26 mouse cellular contexts compared by ENCODE assay signal in the genomic region with DNA sequence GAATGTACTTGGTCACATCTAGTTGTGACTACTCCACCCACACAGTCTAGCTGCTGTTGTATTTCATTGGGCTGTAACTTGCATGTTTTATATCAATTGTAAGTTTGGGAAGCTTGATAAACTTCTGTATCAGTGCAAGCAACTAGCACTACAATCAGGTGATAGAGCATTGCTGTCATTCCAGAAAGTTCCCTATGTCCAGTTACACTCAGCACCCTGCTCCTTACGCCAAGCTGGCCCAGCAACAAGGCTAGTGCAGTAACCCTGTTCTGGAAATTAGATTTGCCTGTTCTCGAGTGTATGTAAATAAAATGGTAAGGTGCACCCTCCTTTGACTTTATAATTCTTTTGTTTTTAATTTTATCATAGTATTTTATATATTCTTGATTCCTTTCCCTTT. TPM values are rescaled to one million over a fixed set of nuclear protein-coding genes. Genes with fewer than 3 reads are reported as not detected.
DNase-seq lines count a peak whose midpoint lies in the region; ATAC-seq and TF ChIP-seq lines count a peak whose summit lies in the region.
"Had no signal": no experiment of that assay in that cellular context is flagged by ENCODE, and none has a peak within 500 bp of the region (broad histone marks: within the 10 kb centered on the region; RNA-seq: fewer than 3 reads in every experiment).

No protein-coding gene starts in this region.

- no peak for TF ChIP-seq CTCF in heart, postnatal 0 days (IDR thresholded peaks at IDR 0.05; ENCODE audit: low read depth)

- WGBS in heart, embryonic 11.5 days (ENCODE audit: insufficient replicate concordance), result 48% methylated on average over 2 of the region's 2 CpGs
- 29% methylated on average over 2 of the region's 2 CpGs for WGBS in heart, postnatal 0 days
- 82% methylated on average over 2 of the region's 2 CpGs for WGBS in liver, embryonic 11.5 days
- WGBS in liver, embryonic 12.5 days (ENCODE audit: insufficient replicate concordance), result 71% methylated on average over 2 of the region's 2 CpGs
- WGBS in limb, embryonic 14.5 days, result 79% methylated on average over 2 of the region's 2 CpGs

- peak overlapping the region; percentile 12 for H3K4me2 ChIP-seq in heart, embryonic 11.5 days
- H3K4me2 ChIP-seq in heart, postnatal 0 days (ENCODE audit: low read depth, low read length), result peak overlapping the region; percentile 40; the same call in 1 of the 2 replicates
- H3K4me2 ChIP-seq in liver, embryonic 11.5 days, result no peak overlapping the region
- no peak overlapping the region for H3K4me2 ChIP-seq in liver, embryonic 12.5 days
- H3K4me2 ChIP-seq in limb, embryonic 14.5 days (replicated peaks; ENCODE audit: low read depth, low read length, severe bottlenecking), result no peak overlapping the region
- H3K4me2 ChIP-seq: hindbrain, embryonic 13.5 days; liver, embryonic 15.5 days; neural tube, embryonic 13.5 days had no signal

- H3K4me1 ChIP-seq in heart, embryonic 11.5 days (ENCODE audit: control insufficient read depth, insufficient read depth, low read length), result peaks cover 10% of the 10 kb centered on the region
- peaks cover 10% of the 10 kb centered on the region; the same call in 1 of the 2 replicates for H3K4me1 ChIP-seq in heart, postnatal 0 days (ENCODE audit: control insufficient read depth, insufficient read depth)
- 0 out of 2 replicates have a peak, but pooled peaks cover 6% of the 10 kb centered on the region for H3K4me1 ChIP-seq in liver, embryonic 11.5 days (replicated peaks; ENCODE audit: control insufficient read depth, insufficient read depth, low read length)
- peaks cover 5% of the 10 kb centered on the region; the same call in 1 of the 2 replicates for H3K4me1 ChIP-seq in liver, embryonic 12.5 days
- H3K4me1 ChIP-seq in limb, embryonic 14.5 days (ENCODE audit: control insufficient read depth, insufficient read depth, low read length), result peaks cover 26% of the 10 kb centered on the region

- no peaks in the 10 kb centered on the region for H3K27me3 ChIP-seq in heart, embryonic 11.5 days (ENCODE audit: control insufficient read depth, insufficient read depth, low read length)
- no peaks in the 10 kb centered on the region for H3K27me3 ChIP-seq in heart, postnatal 0 days (ENCODE audit: control insufficient read depth, insufficient read depth, low read length)
- H3K27me3 ChIP-seq in liver, embryonic 11.5 days (replicated peaks; ENCODE audit: control insufficient read depth, insufficient read depth, low read length), result no peaks in the 10 kb centered on the region
- H3K27me3 ChIP-seq in liver, embryonic 12.5 days (replicated peaks), result no peaks in the 10 kb centered on the region
- H3K27me3 ChIP-seq in limb, embryonic 14.5 days (ENCODE audit: control insufficient read depth, insufficient read depth, low read length), result no peaks in the 10 kb centered on the region
- H3K27me3 ChIP-seq: hindbrain, embryonic 13.5 days; liver, embryonic 15.5 days; neural tube, embryonic 13.5 days had no signal

- H3K27ac ChIP-seq in heart, embryonic 11.5 days (ENCODE audit: low read depth, low read length), result peak overlapping the region; percentile 67
- peak overlapping the region; percentile 76 for H3K27ac ChIP-seq in heart, postnatal 0 days (ENCODE audit: low read depth)
- H3K27ac ChIP-seq in liver, embryonic 11.5 days (ENCODE audit: low read depth, low read length), result peak overlapping the region; percentile 11; the same call in 1 of the 2 replicates
- H3K27ac ChIP-seq in liver, embryonic 12.5 days, result no peak overlapping the region
- H3K27ac ChIP-seq in limb, embryonic 14.5 days (replicated peaks; ENCODE audit: low read depth, low read length), result peak overlapping the region; percentile 65; the same call in 1 of the 2 replicates
- H3K27ac ChIP-seq: heart, adult 2 months; hindbrain, embryonic 13.5 days; liver, embryonic 15.5 days; macrophage; midbrain, embryonic 10.5 days; neural tube, embryonic 13.5 days had no signal

- no peaks in the 10 kb centered on the region for H3K36me3 ChIP-seq in heart, embryonic 11.5 days (ENCODE audit: control insufficient read depth, insufficient read depth, low read length)
- H3K36me3 ChIP-seq in heart, postnatal 0 days (replicated peaks; ENCODE audit: control insufficient read depth, insufficient read depth, low read length), result peaks cover 15% of the 10 kb centered on the region
- H3K36me3 ChIP-seq in liver, embryonic 11.5 days (ENCODE audit: control insufficient read depth, insufficient read depth, low read length), result peaks cover 2% of the 10 kb centered on the region; the same call in 1 of the 2 replicates
- peaks cover 30% of the 10 kb centered on the region for H3K36me3 ChIP-seq in liver, embryonic 12.5 days
- H3K36me3 ChIP-seq in limb, embryonic 14.5 days (ENCODE audit: control insufficient read depth, insufficient read depth, low read length), result peaks cover 4% of the 10 kb centered on the region; the same call in 1 of the 2 replicates

- ATAC-seq in heart, embryonic 11.5 days (replicated peaks; ENCODE audit: insufficient number of reproducible peaks, low FRiP score, low TSS enrichment), result no peak
- peak; percentile 66; the same call in 1 of the 2 replicates for ATAC-seq in heart, postnatal 0 days (ENCODE audit: insufficient read depth, low read depth)
- no peak; the same call in 1 of the 2 replicates for ATAC-seq in liver, embryonic 11.5 days (replicated peaks; ENCODE audit: low FRiP score)
- no peak for ATAC-seq in liver, embryonic 12.5 days
- ATAC-seq in limb, embryonic 14.5 days (ENCODE audit: low FRiP score, low read depth), result no peak
- ATAC-seq: CD4-positive, CD25-positive, alpha-beta regulatory T cell, adult 4 months; forebrain, postnatal 0 days; lung, postnatal 0 days; midbrain, embryonic 16.5 days had no signal

- no peak for TF ChIP-seq POLR2A in limb, embryonic 14.5 days (IDR thresholded peaks at IDR 0.05; ENCODE audit: borderline replicate concordance, extremely low read depth, insufficient read depth, insufficient read length)

- H3K9ac ChIP-seq in heart, embryonic 11.5 days (ENCODE audit: low read depth, low read length), result no peak overlapping the region
- peak overlapping the region; percentile 37; the same call in 1 of the 2 replicates for H3K9ac ChIP-seq in heart, postnatal 0 days (replicated peaks; ENCODE audit: low read depth, low read length)
- H3K9ac ChIP-seq in liver, embryonic 11.5 days (ENCODE audit: low read depth, low read length), result no peak overlapping the region
- no peak overlapping the region for H3K9ac ChIP-seq in liver, embryonic 12.5 days
- H3K9ac ChIP-seq in limb, embryonic 14.5 days (ENCODE audit: low read depth, low read length, severe bottlenecking), result no peak overlapping the region
- H3K9ac ChIP-seq: forebrain, postnatal 0 days; hindbrain, embryonic 13.5 days; liver, embryonic 15.5 days; neural tube, embryonic 13.5 days had no signal

- H3K4me3 ChIP-seq in heart, embryonic 11.5 days (ENCODE audit: low read depth, low read length), result no peak overlapping the region
- H3K4me3 ChIP-seq in heart, postnatal 0 days (ENCODE audit: low read depth, low read length), result no peak overlapping the region
- H3K4me3 ChIP-seq in liver, embryonic 11.5 days (ENCODE audit: low read depth, low read length), result no peak overlapping the region
- no peak overlapping the region for H3K4me3 ChIP-seq in liver, embryonic 12.5 days
- H3K4me3 ChIP-seq in limb, embryonic 14.5 days (replicated peaks; ENCODE audit: low read length), result no peak overlapping the region
- H3K4me3 ChIP-seq: heart, adult 2 months; hindbrain, embryonic 13.5 days; liver, embryonic 15.5 days; midbrain, embryonic 10.5 days; myocyte; neural tube, embryonic 13.5 days had no signal

- TF ChIP-seq EP300 in heart, postnatal 0 days (IDR thresholded peaks at IDR 0.05; ENCODE audit: low read depth), result 0 out of 2 replicates have a peak, but pooled peaks have one; percentile 41

- H3K9me3 ChIP-seq in heart, embryonic 11.5 days (replicated peaks; ENCODE audit: control insufficient read depth, low read length), result no peaks in the 10 kb centered on the region
- H3K9me3 ChIP-seq in heart, postnatal 0 days (replicated peaks; ENCODE audit: control insufficient read depth, low read length), result no peaks in the 10 kb centered on the region
- no peaks in the 10 kb centered on the region for H3K9me3 ChIP-seq in liver, embryonic 11.5 days (ENCODE audit: control insufficient read depth, low read length)
- no peaks in the 10 kb centered on the region for H3K9me3 ChIP-seq in liver, embryonic 12.5 days (replicated peaks)
- no peaks in the 10 kb centered on the region for H3K9me3 ChIP-seq in limb, embryonic 14.5 days (ENCODE audit: control insufficient read depth, low read length)
- H3K9me3 ChIP-seq: hindbrain, embryonic 13.5 days; liver, embryonic 15.5 days; midbrain, embryonic 10.5 days; neural tube, embryonic 13.5 days had no signal

- no peak for DNase-seq in heart, adult 11 months
- peak; percentile 21 for DNase-seq in heart, postnatal 0 days (ENCODE audit: low spot score)
- no peak for DNase-seq in heart, adult 9 months (ENCODE audit: low spot score in 2 of 2)
- no peak for DNase-seq in liver, embryonic 11.5 days (ENCODE audit: low spot score)
- no peak for DNase-seq in limb, embryonic 14.5 days (ENCODE audit: low spot score)
- no peak for DNase-seq in spleen, postnatal 4 days (ENCODE audit: low spot score in 2 of 2)
- DNase-seq: adrenal gland, postnatal 25 days; cerebellum, adult 9-10 months; forebrain, postnatal 0 days; gastrocnemius, postnatal 14 days; heart, adult 2 months; kidney, adult 8-10 months; layer of hippocampus, adult 9-11 months; left cerebral cortex, postnatal 4 days; right cerebral cortex, postnatal 4 days had no signal

RNA-seq across cellular contexts. Expression of a gene that starts 19.6 kb away (rescaled TPM):
- 27.4 and 31.3 TPM in 2 replicates for polyA plus RNA-seq in heart, embryonic 11.5 days (2014; fragmentation: Nextera tagmentation; extraction: Ambion mirVana)
- 6.9 and 7.8 TPM in 2 replicates for total RNA-seq in heart, postnatal 0 days (2014; rRNA removed; ENCODE audit: low replicate concordance)
- polyA plus RNA-seq in heart, postnatal 0 days (2015; fragmentation: Nextera tagmentation; extraction: Ambion mirVana), result 16.5 and 17.1 TPM in 2 replicates
- 34.4 and 42.5 TPM in 2 replicates for polyA plus RNA-seq in liver, embryonic 11.5 days (2014; fragmentation: Nextera tagmentation; extraction: Ambion mirVana)
- polyA plus RNA-seq in liver, embryonic 12.5 days (2016; fragmentation: Nextera tagmentation; extraction: Ambion mirVana), result 26.8 and 28.3 TPM in 2 replicates
- polyA plus RNA-seq in limb, embryonic 14.5 days (2012; rRNA removed), result 33.7 and 37.3 TPM in 2 replicates
- polyA plus RNA-seq in limb, embryonic 14.5 days (2014; fragmentation: Nextera tagmentation; extraction: Ambion mirVana), result 36.1 and 42.2 TPM in 2 replicates

Comparison
In these comparisons a context has a peak if more than half of its experiments do, and no peak if none do; other contexts are left out.
1. H3K4me2 ChIP-seq: peak in heart, embryonic 11.5 days (single experiment) and heart, postnatal 0 days (single experiment); none in liver, embryonic 11.5 days (single experiment), liver, embryonic 12.5 days (single experiment) and limb, embryonic 14.5 days (single experiment).